Mouse (Mus musculus): ENCODE measurements around the gene Os9.

The Os9 gene

GRCm38 (mm10) chr10:127121066-127121477 is at the start of gene Os9:
TSS of gene Os9 (minus strand) at chr10:127121131.
- in situ Hi-C loops (cut with MboI, MseI): loop anchor here (5.0 kb wide), 1 partner anchor 106 kb away; no protein-coding TSS in a partner anchor

- in situ Hi-C loops (cut with MboI, MseI): loop anchor here (5.0 to 25.0 kb wide), 2 partner anchors 53 to 492 kb away; partner anchors contain the start of genes Nab2 and Nemp1
Measured at GRCm38 (mm10) chr10:127170002-127170401, 49.1 kb upstream of the Os9 start.

GRCm38 (mm10) chr10:127167614-127168192 is 46.8 kb upstream of the Os9 start:
- in situ Hi-C loops (cut with MboI, MseI): loop anchor here (25.0 kb wide), 1 partner anchor 495 kb away; the partner anchor contains the start of genes Nab2 and Nemp1

GRCm38 (mm10) chr10:127166771-127167613 is 46.1 kb upstream of the Os9 start:
- in situ Hi-C loops (cut with MboI, MseI): loop anchor here (25.0 kb wide), 1 partner anchor 495 kb away; the partner anchor contains the start of genes Nab2 and Nemp1

- in situ Hi-C loops (cut with MboI, MseI): loop anchor here (25.0 kb wide), 1 partner anchor 496 kb away; the partner anchor contains the start of genes Nab2 and Nemp1
Measured at GRCm38 (mm10) chr10:127166404-127166715, 45.4 kb upstream of the Os9 start.

GRCm38 (mm10) chr10:127165654-127166403 is 44.9 kb upstream of the Os9 start:
- in situ Hi-C loops (cut with MboI, MseI): loop anchor here (25.0 kb wide), 1 partner anchor 496 kb away; the partner anchor contains the start of genes Nab2 and Nemp1

GRCm38 (mm10) chr10:127165354-127165653 is 44.4 kb upstream of the Os9 start:
- in situ Hi-C loops (cut with MboI, MseI): loop anchor here (25.0 kb wide), 1 partner anchor 497 kb away; the partner anchor contains the start of genes Nab2 and Nemp1

- in situ Hi-C loops (cut with MboI, MseI): loop anchor here (25.0 kb wide), 1 partner anchor 498 kb away; the partner anchor contains the start of genes Nab2 and Nemp1
Measured at GRCm38 (mm10) chr10:127164631-127165353, 43.9 kb upstream of the Os9 start, which contains the start of gene B4galnt1. TSS of gene B4galnt1 (plus strand) at chr10:127165225.

GRCm38 (mm10) chr10:127164190-127164589 is 43.3 kb upstream of the Os9 start:
- in situ Hi-C loops (cut with MboI, MseI): loop anchor here (25.0 kb wide), 1 partner anchor 498 kb away; the partner anchor contains the start of genes Nab2 and Nemp1

- in situ Hi-C loops (cut with MboI, MseI): loop anchor here (25.0 kb wide), 1 partner anchor 499 kb away; the partner anchor contains the start of genes Nab2 and Nemp1
Measured at GRCm38 (mm10) chr10:127162771-127163261, 41.9 kb upstream of the Os9 start.

GRCm38 (mm10) chr10:127160728-127161127 is 39.8 kb upstream of the Os9 start:
- in situ Hi-C loops (cut with MboI, MseI): loop anchor here (25.0 kb wide), 1 partner anchor 502 kb away; the partner anchor contains the start of genes Nab2 and Nemp1

GRCm38 (mm10) chr10:127160081-127160480 is 39.1 kb upstream of the Os9 start:
- in situ Hi-C loops (cut with MboI, MseI): loop anchor here (25.0 kb wide), 1 partner anchor 502 kb away; the partner anchor contains the start of genes Nab2 and Nemp1

- in situ Hi-C loops (cut with MboI, MseI): loop anchor here (25.0 kb wide), 1 partner anchor 504 kb away; the partner anchor contains the start of genes Nab2 and Nemp1
Measured at GRCm38 (mm10) chr10:127158471-127158870, 37.5 kb upstream of the Os9 start.

- in situ Hi-C loops (cut with MboI, MseI): loop anchor here (25.0 kb wide), 1 partner anchor 506 kb away; the partner anchor contains the start of genes Nab2 and Nemp1
Measured at GRCm38 (mm10) chr10:127156511-127156910, 35.6 kb upstream of the Os9 start.

GRCm38 (mm10) chr10:127156089-127156488 is 35.2 kb upstream of the Os9 start:
- in situ Hi-C loops (cut with MboI, MseI): loop anchor here (25.0 kb wide), 1 partner anchor 506 kb away; the partner anchor contains the start of genes Nab2 and Nemp1

- in situ Hi-C loops (cut with MboI, MseI): loop anchor here (25.0 kb wide), 1 partner anchor 508 kb away; the partner anchor contains the start of genes Nab2 and Nemp1
Measured at GRCm38 (mm10) chr10:127154652-127155051, 33.7 kb upstream of the Os9 start.

- in situ Hi-C loops (cut with MboI, MseI): loop anchor here (25.0 kb wide), 1 partner anchor 508 kb away; the partner anchor contains the start of genes Nab2 and Nemp1
Measured at GRCm38 (mm10) chr10:127154241-127154640, 33.3 kb upstream of the Os9 start.

- in situ Hi-C loops (cut with MboI, MseI): loop anchor here (25.0 kb wide), 1 partner anchor 509 kb away; the partner anchor contains the start of genes Nab2 and Nemp1
Measured at GRCm38 (mm10) chr10:127153323-127153722, 32.4 kb upstream of the Os9 start.

- in situ Hi-C loops (cut with MboI, MseI): loop anchor here (25.0 kb wide), 1 partner anchor 510 kb away; the partner anchor contains the start of genes Nab2 and Nemp1
Measured at GRCm38 (mm10) chr10:127152556-127152955, 31.6 kb upstream of the Os9 start.

GRCm38 (mm10) chr10:127151233-127151632 is 30.3 kb upstream of the Os9 start:
- in situ Hi-C loops (cut with MboI, MseI): loop anchor here (25.0 kb wide), 1 partner anchor 511 kb away; the partner anchor contains the start of genes Nab2 and Nemp1

All from regulatory T cell (primary cell).